Mouse (Mus musculus): Measurements from ENCODE around the gene Rbpj. TPM values are rescaled to one million over a fixed set of nuclear protein-coding genes. Genes with fewer than 3 reads are reported as not detected.

The Rbpj gene
- polyA plus RNA-seq, 1 experiment from 2014 or later = 49.8 TPM

DNA sequence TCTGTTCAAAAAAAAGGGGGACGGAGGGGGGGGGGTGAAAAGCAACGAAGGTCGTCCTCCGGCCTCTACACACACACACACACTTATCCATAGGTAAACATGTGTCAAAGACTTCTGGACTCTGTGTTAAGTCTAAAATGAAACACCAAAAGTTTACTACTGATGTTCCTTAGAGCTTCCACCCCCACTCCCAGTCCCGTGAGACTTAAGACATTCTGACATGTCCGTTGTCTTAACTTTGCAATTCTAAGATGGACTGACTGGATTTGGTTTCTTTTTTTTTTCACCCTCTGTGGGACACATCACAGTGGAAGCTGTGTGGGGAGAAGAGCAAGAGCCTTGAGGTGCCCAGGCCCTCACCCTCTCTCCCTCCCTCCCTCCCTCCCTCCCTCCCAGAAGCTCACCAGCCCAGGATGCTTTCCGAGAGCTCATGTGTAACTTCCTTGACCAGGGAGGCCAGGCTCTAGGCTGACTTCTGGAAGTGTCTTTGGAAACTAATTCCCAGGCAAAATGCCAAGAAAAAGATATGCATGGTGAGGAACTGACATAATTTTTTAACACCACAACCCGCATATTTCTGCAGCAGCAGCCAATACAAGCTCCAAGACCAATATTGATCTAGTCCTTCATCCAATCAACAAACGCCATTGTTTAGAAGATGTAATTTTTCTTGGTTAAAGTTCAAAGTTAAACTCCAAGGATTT is 31.0 kb downstream of the Rbpj start:
- no peak for TF ChIP-seq CTCF (IDR thresholded peaks at IDR 0.05; ENCODE audit: low read depth)
- ATAC-seq (ENCODE audit: insufficient read depth) = peak; percentile 80
- WGBS = 26% methylated on average over 9 of the region's 9 CpGs
- peak; percentile 93 for DNase-seq
- Histone ChIP-seq H3K4me1 (ENCODE audit: insufficient read depth) (peaks cover 8% of the 10 kb centered on the region), H3K4me2 (no peak overlapping the region), H3K27ac (ENCODE audit: low read depth) (peak overlapping the region; percentile 59; the same call in 1 of the 2 replicates), H3K36me3 (ENCODE audit: insufficient read depth) (no peaks in the 10 kb centered on the region), H3K9ac (no peak overlapping the region), H3K9me3 (ENCODE audit: low read depth, low read length) (no peaks in the 10 kb centered on the region), H3K27me3 (ENCODE audit: insufficient read depth, low read length) (no peaks in the 10 kb centered on the region), H3K4me3 (ENCODE audit: low read depth, low read length) (no peak overlapping the region)

DNA sequence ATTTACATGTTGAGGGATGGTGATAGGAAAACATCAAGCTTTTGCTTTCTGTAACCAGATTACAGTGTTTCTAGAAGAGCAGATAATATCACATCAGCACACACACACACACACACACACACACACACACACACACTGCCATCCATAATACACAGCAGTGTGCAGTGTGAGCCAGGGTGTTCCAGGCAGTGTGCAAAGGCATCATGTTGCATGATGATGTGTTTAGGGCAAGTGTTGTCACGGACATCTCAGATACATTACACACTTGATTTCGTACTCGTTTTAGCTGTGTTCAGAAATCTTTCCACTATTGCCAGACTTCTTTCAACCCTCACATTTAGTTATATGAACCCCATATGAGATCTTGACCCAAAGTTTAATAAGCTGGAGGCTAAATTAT is 33.6 kb downstream of the Rbpj start:
- peak; percentile 27 for DNase-seq
- peaks cover 8% of the 10 kb centered on the region for H3K4me1 ChIP-seq (ENCODE audit: insufficient read depth)
- no peak overlapping the region for H3K4me2 ChIP-seq
- no peak overlapping the region for H3K9ac ChIP-seq
- H3K36me3 ChIP-seq (ENCODE audit: insufficient read depth) = no peaks in the 10 kb centered on the region
- H3K4me3 ChIP-seq (ENCODE audit: low read depth, low read length) = no peak overlapping the region
- no peaks in the 10 kb centered on the region for H3K27me3 ChIP-seq (ENCODE audit: insufficient read depth, low read length)
- ATAC-seq (ENCODE audit: insufficient read depth) = peak; percentile 49; the same call in 1 of the 2 replicates
- H3K9me3 ChIP-seq (ENCODE audit: low read depth, low read length) = no peaks in the 10 kb centered on the region
- no peak overlapping the region for H3K27ac ChIP-seq (ENCODE audit: low read depth)
- TF ChIP-seq CTCF (IDR thresholded peaks at IDR 0.05; ENCODE audit: low read depth) = no peak
- 57% methylated on average over 3 of the region's 3 CpGs for WGBS

DNA sequence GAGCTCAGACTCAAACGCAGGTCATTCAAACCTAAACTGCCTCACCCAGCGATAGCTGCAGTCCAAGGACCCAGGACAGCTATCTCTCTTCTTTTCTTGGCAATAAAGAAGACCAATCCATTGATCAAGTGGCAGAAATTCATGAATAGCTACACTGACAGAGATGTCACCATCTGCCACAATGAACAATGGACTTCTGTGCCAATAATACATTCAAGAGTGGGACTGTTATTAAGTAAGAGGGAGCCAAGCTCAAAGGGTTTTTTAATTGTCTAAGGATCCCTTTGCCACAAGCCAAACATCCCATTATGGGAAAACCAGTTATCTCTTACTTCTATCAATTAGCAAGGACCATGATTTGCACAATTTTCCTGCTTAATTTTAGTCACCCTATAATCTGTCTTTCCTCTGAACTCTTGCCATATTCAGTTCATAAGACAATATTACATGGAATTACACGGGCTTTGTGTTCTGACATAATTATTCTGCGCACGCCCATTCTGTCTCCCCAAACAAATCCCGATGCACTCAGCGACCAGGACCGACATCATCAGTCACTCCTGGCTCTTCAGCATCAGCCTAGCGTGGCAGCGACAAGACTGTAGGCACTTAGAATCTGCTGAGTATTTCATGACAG is 34.7 kb downstream of the Rbpj start:
- H3K4me2 ChIP-seq = no peak overlapping the region
- no peaks in the 10 kb centered on the region for H3K27me3 ChIP-seq (ENCODE audit: insufficient read depth, low read length)
- peaks cover 8% of the 10 kb centered on the region for H3K4me1 ChIP-seq (ENCODE audit: insufficient read depth)
- H3K9ac ChIP-seq = no peak overlapping the region
- TF ChIP-seq CTCF (IDR thresholded peaks at IDR 0.05; ENCODE audit: low read depth) = no peak
- ATAC-seq (ENCODE audit: insufficient read depth) = no peak
- DNase-seq = no peak
- H3K9me3 ChIP-seq (ENCODE audit: low read depth, low read length) = no peaks in the 10 kb centered on the region
- H3K27ac ChIP-seq (ENCODE audit: low read depth) = no peak overlapping the region
- H3K4me3 ChIP-seq (ENCODE audit: low read depth, low read length) = no peak overlapping the region
- H3K36me3 ChIP-seq (ENCODE audit: insufficient read depth) = no peaks in the 10 kb centered on the region
- 70% methylated on average over 10 of the region's 10 CpGs for WGBS

DNA sequence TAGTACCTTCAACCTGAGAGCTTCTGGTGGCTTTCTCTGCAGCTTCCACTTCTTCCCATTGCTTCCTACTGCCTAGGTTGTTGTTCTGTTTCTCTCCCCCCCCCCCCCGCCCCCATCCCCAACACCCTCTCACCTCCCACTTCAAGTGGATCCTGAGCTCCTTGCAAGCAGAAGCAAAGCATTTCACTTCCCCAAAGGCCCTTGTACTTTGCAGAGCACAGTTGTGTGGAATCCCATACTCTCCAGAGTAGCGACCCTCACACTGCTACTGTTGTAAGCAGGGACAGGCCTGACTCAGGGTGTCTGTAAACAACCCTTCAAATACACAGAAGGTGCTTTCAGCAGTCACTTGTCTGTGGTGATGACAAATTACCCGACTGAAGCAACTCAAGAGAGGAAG is 37.3 kb downstream of the Rbpj start:
- no peaks in the 10 kb centered on the region for H3K4me1 ChIP-seq (ENCODE audit: insufficient read depth)
- H3K27ac ChIP-seq (ENCODE audit: low read depth) = no peak overlapping the region
- H3K9me3 ChIP-seq (ENCODE audit: low read depth, low read length) = no peaks in the 10 kb centered on the region
- H3K27me3 ChIP-seq (ENCODE audit: insufficient read depth, low read length) = no peaks in the 10 kb centered on the region
- no peak for ATAC-seq (ENCODE audit: insufficient read depth)
- H3K36me3 ChIP-seq (ENCODE audit: insufficient read depth) = no peaks in the 10 kb centered on the region
- WGBS = 37% methylated on average over 3 of the region's 3 CpGs
- H3K4me2 ChIP-seq = no peak overlapping the region
- no peak overlapping the region for H3K9ac ChIP-seq
- TF ChIP-seq CTCF (IDR thresholded peaks at IDR 0.05; ENCODE audit: low read depth) = no peak
- H3K4me3 ChIP-seq (ENCODE audit: low read depth, low read length) = no peak overlapping the region
- DNase-seq = no peak

DNA sequence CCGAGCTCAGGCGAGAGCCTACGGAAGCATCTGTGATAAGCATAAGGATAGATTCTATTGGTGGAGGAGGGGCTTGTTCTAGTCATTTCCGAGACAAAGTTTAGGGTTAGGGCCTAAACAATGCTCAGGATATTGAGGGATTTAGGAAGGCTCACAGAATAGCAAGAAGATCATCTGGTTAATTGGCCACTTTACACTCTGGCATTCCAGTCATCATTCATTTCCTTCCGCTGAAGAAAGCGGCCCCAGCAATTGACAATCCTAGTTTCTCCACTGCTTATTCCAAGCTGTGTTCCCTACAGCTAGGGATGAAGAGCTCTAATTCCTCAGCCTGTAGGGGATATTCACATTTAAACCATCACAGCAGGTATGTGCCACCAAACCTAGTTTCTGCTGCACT is 39.8 kb downstream of the Rbpj start:
- Histone ChIP-seq H3K9ac (no peak overlapping the region), H3K4me3 (ENCODE audit: low read depth, low read length) (no peak overlapping the region), H3K36me3 (ENCODE audit: insufficient read depth) (no peaks in the 10 kb centered on the region), H3K27ac (ENCODE audit: low read depth) (no peak overlapping the region), H3K9me3 (ENCODE audit: low read depth, low read length) (no peaks in the 10 kb centered on the region), H3K4me2 (no peak overlapping the region), H3K4me1 (ENCODE audit: insufficient read depth) (no peaks in the 10 kb centered on the region), H3K27me3 (ENCODE audit: insufficient read depth, low read length) (no peaks in the 10 kb centered on the region)
- ATAC-seq (ENCODE audit: insufficient read depth) (no peak), DNase-seq (no peak)
- no peak for TF ChIP-seq CTCF (IDR thresholded peaks at IDR 0.05; ENCODE audit: low read depth)
- WGBS = 79% methylated on average over 6 of the region's 6 CpGs

DNA sequence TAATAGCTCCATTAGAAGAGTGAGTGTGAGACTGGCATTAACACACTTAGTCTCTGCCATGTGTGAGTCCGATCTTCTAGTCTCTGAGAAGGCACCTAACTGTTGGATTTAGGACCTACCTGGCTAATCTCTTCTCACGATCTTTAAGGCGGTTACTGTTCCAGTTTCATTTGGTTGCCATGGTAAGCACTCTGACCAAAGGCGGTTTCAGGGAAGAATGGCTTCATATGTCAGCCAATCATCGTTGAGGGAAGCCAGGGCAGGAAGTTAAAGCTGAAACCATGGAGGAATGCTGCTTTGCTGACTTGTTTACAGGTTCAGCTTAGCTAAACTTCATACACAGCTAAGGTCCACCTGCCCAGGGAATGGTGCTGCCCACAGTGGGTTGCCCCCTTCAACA is 41.4 kb downstream of the Rbpj start:
- H3K4me3 ChIP-seq (ENCODE audit: low read depth, low read length) = no peak overlapping the region
- H3K27me3 ChIP-seq (ENCODE audit: insufficient read depth, low read length) = no peaks in the 10 kb centered on the region
- no peak overlapping the region for H3K27ac ChIP-seq (ENCODE audit: low read depth)
- DNase-seq = no peak
- no peaks in the 10 kb centered on the region for H3K9me3 ChIP-seq (ENCODE audit: low read depth, low read length)
- no peak for TF ChIP-seq CTCF (IDR thresholded peaks at IDR 0.05; ENCODE audit: low read depth)
- WGBS = 66% methylated on average over 5 of the region's 5 CpGs
- no peaks in the 10 kb centered on the region for H3K36me3 ChIP-seq (ENCODE audit: insufficient read depth)
- H3K9ac ChIP-seq = no peak overlapping the region
- ATAC-seq (ENCODE audit: insufficient read depth) = no peak
- H3K4me2 ChIP-seq = no peak overlapping the region
- H3K4me1 ChIP-seq (ENCODE audit: insufficient read depth) = no peaks in the 10 kb centered on the region

DNA sequence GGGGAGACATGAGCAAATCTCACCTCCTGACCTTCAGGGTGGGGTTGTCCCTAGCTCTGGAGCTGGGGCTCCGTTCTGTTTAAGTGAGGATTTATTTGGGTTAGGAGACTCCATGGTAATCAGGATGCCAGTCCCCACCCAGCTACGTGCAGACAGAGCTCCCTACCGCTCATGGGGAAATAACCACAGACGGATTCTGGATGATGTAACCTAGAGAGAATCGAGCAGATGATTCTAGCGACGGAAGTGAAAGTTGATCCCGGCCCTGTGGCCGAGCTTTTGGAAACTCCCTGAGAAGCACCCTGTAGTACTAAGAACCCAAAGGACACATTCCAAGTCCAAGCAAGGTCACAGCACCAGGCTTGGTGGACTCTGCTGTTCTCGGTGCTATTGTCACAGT is 43.5 kb downstream of the Rbpj start:
- Histone ChIP-seq H3K4me1 (ENCODE audit: insufficient read depth) (no peaks in the 10 kb centered on the region), H3K27me3 (ENCODE audit: insufficient read depth, low read length) (no peaks in the 10 kb centered on the region), H3K4me2 (no peak overlapping the region), H3K36me3 (ENCODE audit: insufficient read depth) (no peaks in the 10 kb centered on the region), H3K9me3 (ENCODE audit: low read depth, low read length) (no peaks in the 10 kb centered on the region), H3K4me3 (ENCODE audit: low read depth, low read length) (no peak overlapping the region), H3K27ac (ENCODE audit: low read depth) (no peak overlapping the region), H3K9ac (no peak overlapping the region)
- no peak for TF ChIP-seq CTCF (IDR thresholded peaks at IDR 0.05; ENCODE audit: low read depth)
- DNase-seq (no peak), ATAC-seq (ENCODE audit: insufficient read depth) (no peak)
- WGBS = 67% methylated on average over 10 of the region's 10 CpGs

All from lung, embryonic 14.5 days (tissue).